Mouse (Mus musculus) intestine, embryonic 16.5 days (tissue): Measurements from ENCODE around the gene Hhipl2. TPM values are rescaled to one million over a fixed set of nuclear protein-coding genes. Genes with fewer than 3 reads are reported as not detected.
A peak's percentile ranks its signal among the peaks of the same experiment; 100 is the strongest.

Source experiments
- ATAC-seq: fragments of 200-750 bp; cut with Nextera tagmentation; 2 replicates; pipeline ENCODE4 v1.8.0; 2017; ENCODE audit warnings: moderate TSS enrichment, moderate library complexity
- H3K27ac ChIP-seq: fragments of 300-500 bp; sonication (generic); 2 replicates; pipeline ENCODE4 v1.5.1; 2014; ENCODE audit warnings: mild to moderate bottlenecking, low read length
- H3K27me3 ChIP-seq: fragments of 300-500 bp; sonication (generic); replicated peaks from 2 replicates; pipeline ENCODE4 v1.6.1; 2014; ENCODE audit warnings: low read length, control low read depth, mixed read lengths; ENCODE audit not compliant: control insufficient read depth, insufficient read depth
- H3K36me3 ChIP-seq: fragments of 300-500 bp; sonication (generic); 2 replicates; pipeline ENCODE4 v1.6.1; 2014; ENCODE audit warnings: low read length, control low read depth; ENCODE audit not compliant: control insufficient read depth, insufficient read depth
- H3K4me1 ChIP-seq: fragments of 300-500 bp; sonication (generic); 2 replicates; pipeline ENCODE4 v1.6.1; 2014; ENCODE audit warnings: low read length, control low read depth, mixed read lengths; ENCODE audit not compliant: control insufficient read depth, insufficient read depth
- H3K4me2 ChIP-seq: fragments of 300-500 bp; sonication (generic); 2 replicates; pipeline ENCODE4 v1.6.1; 2014; ENCODE audit warnings: low read depth, low read length, control low read depth
- H3K4me3 ChIP-seq: fragments of 300-500 bp; sonication (generic); 2 replicates; pipeline ENCODE4 v1.5.1; 2014; ENCODE audit warnings: mild to moderate bottlenecking, low read length
- H3K9ac ChIP-seq: fragments of 300-500 bp; sonication (generic); 2 replicates; pipeline ENCODE4 v1.6.1; 2014; ENCODE audit warnings: low read depth, low read length
- H3K9me3 ChIP-seq: fragments of 300-500 bp; sonication (generic); 2 replicates; pipeline ENCODE4 v1.6.1; 2016; ENCODE audit warnings: low read length, control low read depth; ENCODE audit not compliant: control insufficient read depth
- WGBS: fragments of 180-500 bp; shearing (Covaris S2); extraction: QIAGEN DNeasy Blood & Tissue Kit; methylation state at CpG from one replicate; pipeline ENCODE4 v1.1.7; 2014; 5-methylcytosine and 5-hydroxymethylcytosine counted together
- polyA plus RNA-seq: library from polyadenylated mRNA; unstranded; fragments of >200 nt; fragmentation: Nextera tagmentation; extraction: Ambion mirVana; gene quantifications from 2 replicates; pipeline ENCODE4 v1.2.1, GENCODE M21; 2015

Hhipl2 gene
- polyA plus RNA-seq, 1 experiment from 2014 or later = 0.17 TPM

- Histone ChIP-seq H3K9me3 (no peaks in the 10 kb centered on the region), H3K27me3 (no peaks in the 10 kb centered on the region), H3K27ac (no peak overlapping the region), H3K4me3 (no peak overlapping the region), H3K4me1 (peaks cover 9% of the 10 kb centered on the region), H3K9ac (no peak overlapping the region), H3K4me2 (0 out of 2 replicates have a peak overlapping the region, but pooled peaks have one; percentile 20), H3K36me3 (no peaks in the 10 kb centered on the region)
- WGBS = 23% methylated on average over 19 of the region's 19 CpGs
- peak; percentile 72 for ATAC-seq
Observed at GRCm38 (mm10) chr1:183442015-183442774, 24.2 kb downstream of the Hhipl2 start.

GRCm38 (mm10) chr1:183453066-183453465 is 35.1 kb downstream of the Hhipl2 start:
- H3K9ac ChIP-seq = no peak overlapping the region
- H3K9me3 ChIP-seq = peaks cover 5% of the 10 kb centered on the region; the same call in 1 of the 2 replicates
- 24% methylated on average over 3 of the region's 3 CpGs for WGBS
- no peaks in the 10 kb centered on the region for H3K4me1 ChIP-seq
- ATAC-seq = no peak
- no peak overlapping the region for H3K4me2 ChIP-seq
- no peaks in the 10 kb centered on the region for H3K27me3 ChIP-seq
- H3K36me3 ChIP-seq = no peaks in the 10 kb centered on the region
- H3K27ac ChIP-seq = no peak overlapping the region
- no peak overlapping the region for H3K4me3 ChIP-seq

Other genes with a start within 250 kb of the Hhipl2 start
- 8.0 and 8.6 TPM in 2 replicates for gene Disp1, start 196.7 kb upstream of the Hhipl2 start, polyA plus RNA-seq
- gene Aida, start 121.6 kb upstream of the Hhipl2 start, polyA plus RNA-seq = 22.6 and 23.6 TPM in 2 replicates
- 41.8 and 42.5 TPM in 2 replicates for gene Brox, start 120.9 kb upstream of the Hhipl2 start, polyA plus RNA-seq
- gene Mia3, start 48.7 kb upstream of the Hhipl2 start, polyA plus RNA-seq = 67.2 and 67.3 TPM in 2 replicates
- 14.0 and 14.5 TPM in 2 replicates for gene Taf1a, start 29.2 kb upstream of the Hhipl2 start, polyA plus RNA-seq